ENCODE assay signal across 23 mouse cellular contexts in the genomic region with DNA sequence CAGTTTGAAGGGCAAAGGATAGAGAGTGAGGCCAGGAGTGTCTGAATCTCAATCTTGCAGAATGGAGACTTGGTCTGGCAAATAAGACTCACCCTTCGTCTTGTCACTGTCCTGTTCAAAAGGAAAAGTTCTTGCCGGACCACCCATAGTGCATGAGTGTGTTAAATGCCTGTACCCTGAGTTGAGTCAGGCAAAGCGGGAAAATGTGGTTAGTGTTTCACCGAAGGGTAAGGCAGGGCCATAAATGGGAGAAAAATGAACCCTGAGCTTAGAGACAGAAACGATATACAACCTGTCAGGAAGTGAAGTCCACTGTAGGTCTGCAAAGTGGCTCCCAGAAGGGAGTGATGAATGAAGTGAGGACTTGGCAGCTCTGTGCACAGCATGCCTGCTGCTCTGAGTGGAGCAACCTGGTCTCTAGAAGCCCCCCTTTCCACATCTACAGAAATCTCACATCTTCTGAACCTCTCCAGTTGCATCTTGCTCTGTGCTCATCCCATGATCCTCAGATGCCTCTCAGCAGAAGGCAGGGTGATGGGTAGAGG.
DNase-seq lines count a peak whose midpoint lies in the region; ATAC-seq and TF ChIP-seq lines count a peak whose summit lies in the region.
"Had no signal": no experiment of that assay in that cellular context is flagged by ENCODE, and none has a peak within 500 bp of the region (broad histone marks: within the 10 kb centered on the region; RNA-seq: fewer than 3 reads in every experiment).

No protein-coding gene starts in this region.

- peak; percentile 29 for DNase-seq in kidney, postnatal 0 days (ENCODE audit: low spot score)
- DNase-seq in kidney, adult 18-20 months = no peak
- DNase-seq in embryo, embryonic 11 days = peak; percentile 44
- DNase-seq in limb, embryonic 10.5 days (ENCODE audit: low spot score) = peak; percentile 30
- no peak for DNase-seq in heart, adult 9 months (ENCODE audit: low spot score in 2 of 2)
- DNase-seq in left cerebral cortex, postnatal 14 days (ENCODE audit: low spot score in 2 of 2) = no peak
- DNase-seq: adrenal gland, adult 8-10 months; B cell, adult 2 months; cerebellum, postnatal 14 days; gastrocnemius, postnatal 25 days; kidney, postnatal 14 days; lung, postnatal 36 days; thymus, adult 18-20 months; thymus, postnatal 4 days had no signal

- no peaks in the 10 kb centered on the region for H3K27me3 ChIP-seq in kidney, postnatal 0 days (ENCODE audit: insufficient read depth, low read length)
- no peaks in the 10 kb centered on the region for H3K27me3 ChIP-seq in limb, embryonic 10.5 days (ENCODE audit: low read depth, poor library complexity, severe bottlenecking)
- no peaks in the 10 kb centered on the region for H3K27me3 ChIP-seq in stomach, embryonic 14.5 days (ENCODE audit: control insufficient read depth, insufficient read depth, low read length)
- H3K27me3 ChIP-seq: limb, embryonic 12.5 days; liver, embryonic 15.5 days had no signal

- H3K36me3 ChIP-seq in kidney, postnatal 0 days (ENCODE audit: insufficient read depth, low read length) = no peaks in the 10 kb centered on the region
- no peaks in the 10 kb centered on the region for H3K36me3 ChIP-seq in limb, embryonic 10.5 days
- no peaks in the 10 kb centered on the region for H3K36me3 ChIP-seq in stomach, embryonic 14.5 days (ENCODE audit: control insufficient read depth, insufficient read depth, low read length)
- H3K36me3 ChIP-seq: hindbrain, embryonic 10.5 days; limb, embryonic 12.5 days; liver, embryonic 15.5 days; midbrain, embryonic 10.5 days had no signal

- intact Hi-C loops in left cerebral cortex, postnatal 14 days (cut with DNase I) = no loop called here

- no peaks in the 10 kb centered on the region for H3K9me3 ChIP-seq in kidney, postnatal 0 days (replicated peaks; ENCODE audit: low read length)
- no peaks in the 10 kb centered on the region for H3K9me3 ChIP-seq in limb, embryonic 10.5 days (replicated peaks)
- H3K9me3 ChIP-seq in stomach, embryonic 14.5 days (ENCODE audit: control insufficient read depth, low read depth, low read length) = no peaks in the 10 kb centered on the region
- H3K9me3 ChIP-seq: hindbrain, embryonic 10.5 days; limb, embryonic 12.5 days; liver, embryonic 15.5 days; midbrain, embryonic 10.5 days had no signal

- H3K9ac ChIP-seq in kidney, postnatal 0 days (ENCODE audit: low read depth, low read length) = no peak overlapping the region
- H3K9ac ChIP-seq in stomach, embryonic 14.5 days (replicated peaks; ENCODE audit: low read depth, low read length) = no peak overlapping the region
- H3K9ac ChIP-seq: limb, embryonic 12.5 days; liver, embryonic 15.5 days had no signal

- no peak for ATAC-seq in kidney, postnatal 0 days (replicated peaks; ENCODE audit: low FRiP score, low read depth)
- peak; percentile 77 for ATAC-seq in stomach, embryonic 14.5 days (ENCODE audit: insufficient number of reproducible peaks, insufficient read depth, low FRiP score, low read depth)
- no peak for ATAC-seq in CD4-positive, CD25-positive, alpha-beta regulatory T cell, adult 4 months
- ATAC-seq: forebrain, embryonic 14.5 days had no signal

- no peak overlapping the region for H3K4me3 ChIP-seq in kidney, postnatal 0 days (replicated peaks; ENCODE audit: low read depth, low read length)
- no peak overlapping the region for H3K4me3 ChIP-seq in limb, embryonic 10.5 days
- no peak overlapping the region for H3K4me3 ChIP-seq in stomach, embryonic 14.5 days (ENCODE audit: low read depth, low read length)
- H3K4me3 ChIP-seq: erythroblast, embryonic 14.5 days; hindbrain, embryonic 10.5 days; left cerebral cortex, adult 2 months; limb, embryonic 12.5 days; liver, embryonic 15.5 days; midbrain, embryonic 10.5 days had no signal

- no peak overlapping the region for H3K4me2 ChIP-seq in kidney, postnatal 0 days (ENCODE audit: low read length)
- no peak overlapping the region for H3K4me2 ChIP-seq in stomach, embryonic 14.5 days (replicated peaks; ENCODE audit: low read depth, low read length)
- H3K4me2 ChIP-seq: limb, embryonic 12.5 days; liver, embryonic 15.5 days had no signal

- 15% methylated on average over 5 of the region's 5 CpGs for WGBS in kidney, postnatal 0 days
- WGBS in limb, embryonic 10.5 days = 42% methylated on average over 5 of the region's 5 CpGs
- 31% methylated on average over 5 of the region's 5 CpGs for WGBS in stomach, embryonic 14.5 days

- H3K4me1 ChIP-seq in kidney, postnatal 0 days (replicated peaks; ENCODE audit: insufficient read depth, low read length) = no peaks in the 10 kb centered on the region
- H3K4me1 ChIP-seq in limb, embryonic 10.5 days = peaks cover 11% of the 10 kb centered on the region
- H3K4me1 ChIP-seq in stomach, embryonic 14.5 days (ENCODE audit: control insufficient read depth, insufficient read depth, low read length) = no peaks in the 10 kb centered on the region
- H3K4me1 ChIP-seq: hindbrain, embryonic 10.5 days; liver, embryonic 15.5 days; midbrain, embryonic 10.5 days had no signal

- TF ChIP-seq CTCF in kidney, postnatal 0 days (IDR thresholded peaks at IDR 0.05; ENCODE audit: low read depth) = no peak

- no peak overlapping the region for H3K27ac ChIP-seq in kidney, postnatal 0 days
- no peak overlapping the region for H3K27ac ChIP-seq in limb, embryonic 10.5 days
- peak overlapping the region; percentile 48; the same call in 1 of the 2 replicates for H3K27ac ChIP-seq in stomach, embryonic 14.5 days (ENCODE audit: low read length)
- H3K27ac ChIP-seq: hindbrain, embryonic 10.5 days; left cerebral cortex, adult 2 months; limb, embryonic 12.5 days; liver, embryonic 15.5 days; midbrain, embryonic 10.5 days had no signal

Comparison
In these comparisons a context has a peak if more than half of its experiments do, and no peak if none do; other contexts are left out.
1. DNase-seq: peak in kidney, postnatal 0 days (single experiment), embryo, embryonic 11 days (single experiment) and limb, embryonic 10.5 days (single experiment); none in kidney, adult 18-20 months (single experiment), heart, adult 9 months (0 of 2) and left cerebral cortex, postnatal 14 days (0 of 2).